Mouse (Mus musculus) c-Kit-positive CD71-positive TER-119-positive erythroid progenitor cells, embryonic 14.5 days (primary cell): ENCODE data around the gene Armcx5.
"Not testable (repeated sequence)": the region's sequence is repeated elsewhere in the genome, so short reads cannot be mapped to it uniquely, and the experiment has no call there.

Experiments used
- DNase-seq: peaks from one replicate; pipeline ENCODE4 v3.0.0-alpha.2; 2013; ENCODE audit warnings: low spot score

The Armcx5 gene

DNA sequence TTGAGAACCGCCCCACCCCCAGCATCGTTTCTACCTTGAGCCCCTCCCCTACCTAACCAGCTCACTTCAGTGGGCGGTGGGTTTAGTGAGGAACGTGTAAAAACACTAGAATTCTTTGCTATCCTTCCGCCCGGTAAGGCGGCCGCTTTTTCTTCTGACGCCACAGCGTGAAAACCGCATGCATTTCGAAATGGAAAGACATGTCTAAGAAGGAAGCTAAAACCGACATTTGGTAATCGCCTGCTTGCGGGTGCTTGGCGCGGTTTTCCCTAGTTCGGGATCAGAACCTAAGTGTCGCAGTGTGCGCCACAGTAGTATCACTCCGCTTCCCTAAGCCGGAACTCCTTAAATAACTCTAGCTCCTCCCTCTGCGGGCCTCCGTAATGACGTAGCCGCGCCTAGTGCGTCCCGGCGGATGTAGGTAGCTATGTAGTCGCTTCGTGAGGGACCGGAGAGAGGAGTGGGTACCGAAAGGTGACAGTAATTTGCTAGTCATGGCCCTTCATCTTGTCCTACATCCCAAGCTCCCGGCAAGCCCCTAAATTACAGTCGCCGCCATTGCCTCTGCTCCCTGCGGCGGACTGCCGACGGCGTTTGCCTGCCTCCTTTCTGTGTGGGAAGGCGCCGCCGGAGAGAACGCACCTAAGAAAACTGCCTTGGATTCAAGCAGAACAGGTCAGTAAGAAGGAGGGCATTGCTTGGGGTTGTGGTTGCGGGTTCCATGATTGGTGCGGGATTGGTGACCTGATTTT, at the start of gene Armcx5, which contains the start of gene Gprasp1:
Armcx5 (plus strand) TSS at position 430 of the 752 bp plus-strand sequence.
Gprasp1 (plus strand) TSS at position 430 of the 752 bp plus-strand sequence.
- DNase-seq: peak; percentile 79

DNA sequence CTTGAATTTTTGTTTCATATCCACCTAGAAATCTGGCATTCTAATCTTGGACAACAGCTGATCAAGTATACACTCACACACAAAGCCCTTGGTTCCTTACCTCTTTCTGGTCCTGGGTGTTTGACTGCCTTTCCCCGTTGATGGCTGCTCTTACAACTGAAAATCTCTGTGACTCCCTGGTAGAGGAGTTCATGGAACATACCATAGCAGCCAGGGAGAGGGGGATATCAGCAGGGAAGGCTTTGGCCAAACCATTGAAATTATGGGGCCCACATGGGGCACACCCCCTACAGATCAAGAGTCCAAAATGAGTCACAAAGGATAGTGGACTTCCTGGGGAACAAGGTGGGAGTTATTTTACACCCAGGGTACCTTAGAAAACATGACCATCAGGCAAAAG, 48.9 kb upstream of the Armcx5 start, which contains the start of gene Tcp11x2:
Tcp11x2 (minus strand) TSS at position 158 of the 400 bp plus-strand sequence.
- DNase-seq: no peak

DNA sequence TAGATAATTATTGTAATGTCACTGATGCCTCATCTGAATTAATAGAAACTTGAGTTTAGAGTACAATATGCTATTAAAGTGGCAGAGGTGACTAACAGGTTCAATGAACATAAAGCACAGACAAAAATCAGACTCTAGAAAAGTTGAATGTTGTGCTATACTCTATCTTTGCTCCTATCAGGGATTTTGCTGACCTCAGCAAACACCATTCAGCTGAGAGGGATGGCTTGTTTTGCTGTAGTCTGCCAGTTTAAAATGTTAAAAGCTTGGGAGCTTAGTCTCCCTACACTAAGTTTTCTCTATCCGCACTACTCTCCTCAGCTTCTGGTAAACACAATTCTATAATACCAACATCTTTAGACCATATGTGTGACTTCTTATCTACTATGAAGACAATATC, 39.4 kb upstream of the Armcx5 start:
- no peak for DNase-seq

DNA sequence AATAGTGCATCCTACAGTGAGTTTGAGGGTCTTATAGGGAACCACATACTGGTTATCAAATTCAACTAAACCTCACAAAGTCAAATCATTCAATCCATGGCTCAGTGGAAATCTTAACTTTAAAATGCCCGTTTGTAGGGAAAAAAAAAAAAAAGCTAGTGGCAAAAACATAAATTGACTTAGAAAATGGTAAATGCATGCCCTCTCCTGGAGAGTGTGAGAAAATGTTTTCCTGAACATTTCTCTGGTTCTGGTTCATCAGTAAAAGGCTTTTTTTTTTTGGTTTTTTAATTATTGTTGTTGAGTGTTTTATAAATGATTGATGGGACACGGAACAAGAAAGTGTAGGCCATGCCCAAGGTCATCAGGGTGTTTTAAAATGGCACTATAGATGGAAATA, 38.2 kb upstream of the Armcx5 start:
- DNase-seq: no peak

DNA sequence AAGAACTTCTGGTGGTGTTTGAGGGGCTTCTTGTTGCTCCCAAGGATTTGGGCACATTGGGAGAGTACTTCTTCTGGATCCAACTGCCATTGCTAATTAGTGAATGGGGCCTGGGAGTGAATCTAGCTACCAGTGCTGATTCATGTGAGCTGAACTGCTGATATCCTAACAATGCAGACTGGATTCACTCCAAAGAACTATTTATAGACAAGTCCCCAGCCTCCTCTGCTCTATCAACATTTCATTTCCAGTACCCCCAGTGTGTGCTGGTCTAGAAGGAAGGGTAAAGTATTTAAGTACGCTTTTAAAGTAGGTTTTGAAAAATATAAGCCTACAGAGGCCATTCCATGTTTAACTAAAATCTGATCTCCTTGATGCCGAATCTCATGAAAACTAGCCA, 29.7 kb upstream of the Armcx5 start:
- no peak for DNase-seq

DNA sequence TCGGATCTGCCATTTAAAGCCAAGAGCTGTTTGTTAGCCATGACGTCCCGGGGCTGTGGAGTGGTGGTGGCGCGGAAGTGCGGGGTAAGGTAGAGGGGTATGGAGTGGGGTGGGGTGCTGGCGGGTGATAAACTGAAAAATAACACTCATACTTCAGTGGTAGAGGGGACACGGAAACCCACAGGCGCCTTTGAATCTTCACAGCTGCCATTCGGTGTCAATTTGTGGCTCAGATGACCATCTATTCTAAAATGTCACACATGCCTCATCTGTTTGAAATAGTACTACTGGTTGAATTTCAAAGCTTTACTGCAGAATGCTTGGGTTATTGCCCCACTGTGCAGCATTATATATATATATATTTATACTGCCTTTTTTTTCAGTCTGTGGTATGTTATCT, 17.4 kb upstream of the Armcx5 start, which contains the start of gene Tmsb15a:
Tmsb15a (minus strand) TSS at position 101 of the 400 bp plus-strand sequence.
- DNase-seq: no peak

DNA sequence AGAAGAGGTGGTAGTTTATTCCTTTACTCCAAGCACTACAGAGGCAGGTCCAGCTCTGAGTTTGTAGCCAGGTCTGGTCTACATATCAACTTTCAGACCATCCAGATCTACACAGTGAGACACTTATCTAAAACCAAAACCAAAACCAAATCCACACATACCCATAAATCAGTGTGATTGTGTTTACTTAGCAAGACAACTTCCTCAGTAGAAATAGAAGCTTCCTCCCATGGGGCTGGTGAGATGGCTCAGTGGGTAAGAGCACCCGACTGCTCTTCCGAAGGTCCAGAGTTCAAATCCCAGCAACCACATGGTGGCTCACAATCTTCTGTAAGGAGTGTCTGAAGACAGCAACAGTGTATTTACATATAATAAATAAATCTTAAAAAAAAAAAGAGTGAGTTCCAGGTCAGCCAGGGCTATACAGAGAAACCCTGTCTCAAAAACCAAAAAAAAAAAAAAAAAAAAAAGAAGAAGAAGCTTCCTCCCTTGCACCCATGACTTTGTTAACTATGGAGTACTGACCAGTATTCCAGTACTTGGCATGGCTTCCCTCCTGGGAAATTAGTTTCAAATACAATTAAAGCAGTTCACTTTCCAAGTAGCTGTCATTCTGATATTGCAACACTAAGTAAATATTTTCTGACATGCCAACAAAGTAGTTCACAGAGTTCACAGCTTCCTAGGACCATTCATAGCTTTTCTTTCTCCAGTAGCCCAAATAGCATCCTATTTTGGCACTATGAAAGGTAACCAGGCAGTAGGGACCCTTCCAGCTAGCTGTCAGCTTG, 3.6 kb upstream of the Armcx5 start:
- no peak for DNase-seq

DNA sequence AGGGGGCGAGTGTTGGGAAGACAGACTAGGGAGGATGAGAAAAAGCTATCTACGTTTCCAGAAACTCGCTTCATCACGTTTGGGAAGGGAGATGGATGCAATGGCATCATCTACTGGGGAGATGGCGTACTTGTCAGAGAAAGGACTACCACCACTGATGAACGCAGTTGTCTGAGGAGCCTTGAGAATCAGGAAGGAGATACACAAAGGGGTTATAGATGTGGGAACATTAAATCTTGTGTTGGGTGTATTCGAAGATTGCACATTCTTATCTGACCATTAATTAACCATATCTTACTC, 473 bp downstream of the Armcx5 start:
- DNase-seq: peak; percentile 9

DNA sequence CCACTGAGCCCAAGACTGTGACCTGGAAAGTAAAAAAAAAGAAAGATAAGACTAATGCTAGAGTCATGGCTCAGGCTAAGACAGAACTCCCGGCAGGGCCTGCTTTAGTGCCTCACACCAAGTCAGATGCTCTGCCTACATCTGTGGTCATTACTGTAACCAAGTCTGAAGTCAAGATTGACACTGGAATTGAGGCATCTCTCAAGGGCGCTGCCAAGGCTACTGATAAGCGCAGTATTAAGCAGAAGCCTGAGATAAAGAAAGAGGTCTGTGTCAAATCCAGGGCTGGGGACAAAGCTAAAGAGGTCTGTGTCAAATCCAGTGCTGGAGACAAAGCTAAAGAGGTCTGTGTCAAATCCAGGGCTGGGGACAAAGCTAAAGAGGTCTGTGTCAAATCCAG, 2.8 kb downstream of the Armcx5 start:
- not testable (repeated sequence) for DNase-seq

DNA sequence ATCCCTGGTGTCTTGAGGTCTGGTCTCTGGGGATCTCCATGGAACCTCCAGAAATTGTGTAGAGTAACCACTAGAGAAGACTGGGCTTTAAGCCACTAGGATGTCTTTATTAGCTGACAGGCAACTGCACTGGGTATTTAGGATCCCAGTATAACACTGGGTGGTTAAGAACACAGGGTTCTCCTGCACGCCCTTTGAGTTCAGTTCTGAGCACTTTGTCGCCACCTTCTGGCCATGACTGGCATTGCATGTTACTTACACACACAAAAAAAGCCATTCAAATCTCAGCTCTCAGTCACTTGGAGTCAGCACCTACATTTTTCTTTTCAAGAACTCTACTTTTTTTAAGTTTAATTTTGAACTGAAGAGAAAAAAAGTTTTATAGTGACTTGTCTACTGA, 10.3 kb downstream of the Armcx5 start:
- peak; percentile 58 for DNase-seq

DNA sequence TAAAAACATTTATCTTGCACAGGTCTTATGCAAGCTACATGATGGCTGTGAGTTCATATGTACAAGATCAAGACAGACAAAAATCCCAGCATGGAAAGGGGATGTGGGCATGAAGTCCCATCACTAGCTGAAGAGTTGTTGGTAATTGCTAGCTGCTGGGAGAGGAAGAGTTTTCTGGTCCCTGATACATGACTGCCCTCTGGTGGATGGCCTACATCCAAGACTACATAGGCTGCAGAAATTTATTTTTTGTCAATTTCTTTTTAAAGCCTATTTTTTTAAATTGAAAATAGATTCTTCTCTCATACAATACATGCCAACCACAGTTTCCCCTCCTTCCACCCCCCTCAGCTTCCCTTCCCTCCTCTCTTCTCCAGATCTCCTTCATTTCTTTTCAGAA, 19.2 kb downstream of the Armcx5 start:
- DNase-seq: no peak

DNA sequence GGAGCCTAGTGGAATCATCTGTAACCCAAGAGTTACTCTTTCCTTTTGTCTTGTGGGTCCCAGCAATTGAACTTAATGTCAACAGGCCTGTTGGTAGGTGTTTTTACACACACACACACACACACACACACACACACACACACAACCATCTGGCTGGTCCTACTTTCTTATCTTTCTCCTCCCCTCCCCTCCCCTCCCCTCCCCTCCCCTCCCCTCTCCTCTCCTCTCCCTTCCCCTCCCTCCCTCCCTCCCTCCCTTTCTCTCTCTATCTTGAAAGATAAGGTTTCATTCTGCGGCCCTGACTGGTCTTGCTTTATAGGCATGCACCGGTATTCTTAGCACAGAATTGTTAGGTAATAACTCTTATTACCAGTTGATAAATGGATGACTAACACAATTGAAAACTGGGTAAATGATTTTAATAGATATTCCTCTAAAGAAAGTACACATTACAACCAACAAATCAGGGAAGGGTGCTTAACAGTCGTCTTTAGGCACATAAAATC, 25.6 kb downstream of the Armcx5 start:
- DNase-seq: no peak

DNA sequence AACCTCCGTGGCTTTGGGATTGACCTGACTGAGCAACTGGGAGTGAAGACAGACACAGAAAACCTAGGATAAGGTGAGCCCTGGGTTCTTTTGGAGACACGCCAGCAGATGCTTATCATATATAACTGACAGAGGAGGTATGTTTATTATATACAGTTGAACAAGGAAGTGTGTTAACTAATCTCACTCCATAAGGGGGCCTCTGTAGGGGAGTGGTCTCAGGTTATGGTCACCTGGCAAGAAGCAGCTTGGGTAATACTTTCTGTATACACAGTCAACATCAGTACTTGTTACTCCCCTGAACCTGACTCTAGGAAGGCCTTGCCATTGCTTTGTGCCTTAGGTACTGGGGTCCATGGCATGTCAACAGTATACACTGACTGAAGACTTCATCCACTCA, 26.0 kb downstream of the Armcx5 start:
- no peak for DNase-seq

DNA sequence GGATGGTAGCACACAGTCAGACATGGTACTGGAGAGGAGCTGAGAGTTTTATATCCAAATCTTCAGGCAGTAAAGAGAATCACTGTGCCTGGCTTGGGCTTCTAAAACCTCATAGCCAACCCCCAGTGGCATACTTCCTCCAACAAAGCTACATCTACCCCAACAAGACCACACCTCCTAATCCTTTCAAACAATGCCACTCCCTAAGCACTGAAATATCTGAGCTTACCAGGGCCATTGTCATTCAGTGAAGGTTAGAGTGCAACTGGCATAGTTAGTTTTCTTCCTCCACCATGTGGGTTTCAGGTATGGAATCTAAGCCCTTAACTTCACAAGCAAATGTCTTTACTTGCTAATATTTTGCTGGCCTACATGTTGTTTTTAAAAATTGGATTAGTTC, 49.0 kb downstream of the Armcx5 start:
- DNase-seq: no peak

DNA sequence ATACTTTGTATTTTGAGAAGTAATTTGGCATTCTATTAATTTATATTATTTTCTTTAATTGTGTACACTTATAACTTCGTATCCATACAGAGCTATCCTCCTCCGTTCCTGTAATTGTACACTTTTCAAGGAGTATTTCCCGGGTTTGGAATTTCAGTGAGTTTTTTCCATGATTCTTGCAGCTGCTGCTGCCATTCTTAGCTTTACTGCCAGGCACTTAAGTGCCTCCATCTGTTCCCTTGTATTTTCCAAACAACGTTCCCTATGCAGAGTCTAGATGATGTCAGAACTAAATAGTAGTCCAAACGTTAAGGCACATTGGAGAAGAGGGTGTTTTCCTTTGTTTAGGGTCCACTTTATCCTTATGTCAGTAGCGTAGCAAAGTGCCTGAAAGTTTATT, 49.8 kb downstream of the Armcx5 start:
- DNase-seq: no peak

DNA sequence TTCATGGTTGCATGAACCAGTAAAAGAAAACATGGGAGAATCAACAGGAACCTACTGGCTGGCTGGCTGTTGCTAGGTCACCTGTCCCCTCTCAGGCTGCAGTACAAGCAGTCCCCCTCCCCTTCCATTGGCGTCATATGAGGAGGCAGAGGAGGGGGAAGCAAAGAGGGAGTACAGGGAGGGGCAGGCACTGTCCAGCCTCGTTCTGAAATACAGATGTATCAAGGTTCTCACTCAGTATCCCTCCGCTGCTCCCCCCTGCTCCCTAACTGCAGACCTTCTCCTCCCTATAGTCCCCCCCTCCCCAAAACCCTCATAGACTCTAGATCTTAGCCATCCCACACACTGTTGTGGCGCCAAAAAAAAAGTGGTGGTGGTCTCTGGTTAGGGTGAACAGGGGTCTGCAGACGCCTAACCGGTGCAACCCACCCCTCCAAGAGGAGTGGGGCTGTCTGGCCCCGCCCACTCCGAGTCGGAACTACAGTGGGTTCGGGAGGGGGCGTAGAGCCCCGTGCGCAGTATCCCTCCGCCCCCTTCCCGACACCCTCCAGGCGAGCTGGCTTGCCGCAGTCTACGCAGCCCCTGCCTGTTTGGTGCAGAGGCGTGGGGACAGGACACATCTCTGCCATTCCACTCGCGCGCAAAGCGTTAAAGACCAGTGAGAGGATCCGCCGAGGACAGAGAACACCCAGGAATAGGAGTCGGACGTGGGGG, 53.2 kb downstream of the Armcx5 start:
- not testable (repeated sequence) for DNase-seq

DNA sequence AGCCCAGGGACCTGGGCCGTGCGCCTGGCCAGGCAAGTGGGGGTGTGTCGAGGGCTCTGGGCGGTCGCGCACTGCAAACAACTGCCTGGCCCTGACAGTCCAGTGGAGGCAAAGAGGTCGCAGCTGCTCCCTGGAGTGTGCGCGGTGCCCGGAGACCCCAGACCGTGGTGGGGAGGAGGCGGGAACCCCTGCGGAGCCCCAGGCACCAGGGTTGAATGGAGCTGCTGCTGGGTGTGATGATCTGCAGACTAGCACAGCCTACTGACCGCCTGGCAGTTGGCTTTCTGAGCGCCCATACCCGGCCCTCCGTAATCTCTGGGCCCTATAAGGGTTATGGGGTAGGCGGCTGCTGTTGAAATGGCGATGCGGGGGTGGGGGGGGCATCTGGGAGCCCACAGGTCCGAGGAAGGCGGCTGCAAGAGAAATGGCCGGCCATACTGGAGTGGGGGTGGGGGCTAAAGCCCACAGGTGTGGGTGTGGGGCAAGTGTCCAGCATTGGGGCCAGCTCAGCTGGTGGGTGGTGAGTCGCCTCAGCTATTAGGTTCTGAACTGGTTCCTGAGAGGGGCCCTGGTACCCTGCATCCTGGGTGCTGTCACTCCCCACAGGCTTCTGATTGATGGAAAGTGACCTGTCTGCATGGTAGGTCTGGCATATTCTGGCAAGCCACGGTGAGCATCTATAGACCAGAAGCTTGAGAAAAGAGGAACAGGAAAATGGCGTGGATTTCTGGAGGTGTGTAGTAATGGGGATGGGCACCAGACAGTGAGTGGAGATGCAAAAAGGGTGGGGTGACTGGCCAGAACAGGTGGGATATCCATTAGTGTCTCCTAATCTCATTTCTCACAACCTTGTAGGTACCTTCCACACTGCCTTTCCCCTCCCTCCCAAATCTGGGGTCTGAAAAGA, 54.0 kb downstream of the Armcx5 start:
- DNase-seq: not testable (repeated sequence)
